Mouse (Mus musculus) urinary bladder, postnatal 14 days (tissue): Measurements from ENCODE around the gene Khsrp.
"Not testable (repeated sequence)": the region's sequence is repeated elsewhere in the genome, so short reads cannot be mapped to it uniquely, and the experiment has no call there.

Experiments
- DNase-seq: peaks from one replicate; pipeline ENCODE4 v3.0.0; 2021; ENCODE audit warnings: low spot score

Gene Khsrp

DNA sequence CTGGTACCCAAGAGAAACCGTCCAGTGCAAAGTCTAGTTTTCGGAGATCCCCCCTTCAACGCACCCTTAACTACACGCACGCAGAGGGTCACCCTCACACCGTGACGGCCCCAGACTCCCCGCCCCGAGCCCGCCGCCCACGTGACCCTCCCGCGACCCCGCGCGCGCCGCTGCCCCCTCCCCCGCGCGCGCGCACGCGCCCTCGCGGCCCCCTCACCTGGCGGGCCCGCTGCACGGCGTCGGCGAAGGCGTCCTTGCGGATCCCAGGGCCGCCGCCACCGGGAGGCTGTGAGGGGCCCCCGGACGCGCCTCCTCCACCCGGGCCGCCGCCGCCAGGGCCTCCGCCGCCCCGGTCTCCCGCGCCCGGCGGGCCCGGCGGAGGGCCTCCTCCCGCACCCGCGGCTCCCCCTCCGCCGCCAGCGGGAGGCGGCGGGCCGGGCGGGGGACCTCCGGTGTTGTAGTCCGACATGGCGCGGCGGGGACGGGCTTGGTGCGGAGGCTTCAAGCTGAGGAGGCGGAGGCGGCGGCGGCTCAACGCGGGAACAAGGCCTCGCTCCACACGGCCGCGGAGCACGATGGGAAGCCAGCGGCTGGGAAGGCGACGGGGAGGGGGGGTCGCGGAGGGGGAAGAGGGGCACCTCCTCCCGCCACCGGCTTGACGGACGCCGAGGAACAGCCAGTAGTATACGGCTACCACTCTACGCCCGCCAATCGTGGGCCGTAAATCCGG lies at the start of gene Khsrp:
Gene Khsrp (minus strand): TSS at position 592 of the 730 bp plus-strand sequence.
- peak; percentile 17 for DNase-seq

DNA sequence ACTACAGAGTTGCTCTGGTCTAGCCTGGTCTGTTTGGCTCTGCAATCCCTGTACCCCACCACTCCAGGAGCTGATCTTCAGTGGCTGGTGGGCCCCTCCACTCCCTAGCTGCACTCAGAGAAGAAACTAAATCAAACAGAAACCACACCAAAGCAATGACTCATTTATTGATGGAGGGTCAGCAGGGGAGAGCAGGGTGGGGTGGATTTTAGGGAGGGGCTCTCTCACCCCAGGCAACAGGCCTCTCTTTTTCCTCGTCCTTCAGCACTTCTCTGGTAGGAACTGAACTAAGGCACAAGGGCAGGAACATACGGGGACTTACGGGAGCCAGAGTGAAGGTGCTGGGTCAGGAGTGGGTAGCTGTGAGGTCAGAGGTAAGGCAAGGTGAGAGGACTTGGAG lies 48.6 kb upstream of the Khsrp start:
- DNase-seq, result no peak

DNA sequence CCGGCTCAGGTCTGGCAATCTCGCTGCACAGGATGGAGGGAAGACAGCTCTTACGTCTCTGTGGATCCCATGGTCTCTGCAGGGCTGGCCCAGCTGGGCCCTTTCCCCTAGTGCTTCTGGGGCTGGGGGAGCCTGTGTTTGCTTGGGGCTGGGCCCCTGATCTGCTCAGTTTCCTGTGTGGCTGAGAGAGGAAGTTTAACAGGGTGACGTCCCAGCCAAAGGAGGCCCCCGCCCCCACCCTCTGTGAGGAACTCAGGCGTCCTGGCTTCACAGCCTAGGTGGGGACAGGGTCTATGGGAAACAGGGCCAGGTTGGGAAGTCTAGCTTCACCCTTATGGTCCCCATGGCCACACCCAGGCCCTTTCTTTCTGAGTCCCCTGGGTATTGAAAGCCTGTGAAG lies 47.0 kb upstream of the Khsrp start, which contains the start of gene Dennd1c:
Gene Dennd1c (minus strand): TSS at position 179 of the 400 bp plus-strand sequence.
- DNase-seq, result no peak

DNA sequence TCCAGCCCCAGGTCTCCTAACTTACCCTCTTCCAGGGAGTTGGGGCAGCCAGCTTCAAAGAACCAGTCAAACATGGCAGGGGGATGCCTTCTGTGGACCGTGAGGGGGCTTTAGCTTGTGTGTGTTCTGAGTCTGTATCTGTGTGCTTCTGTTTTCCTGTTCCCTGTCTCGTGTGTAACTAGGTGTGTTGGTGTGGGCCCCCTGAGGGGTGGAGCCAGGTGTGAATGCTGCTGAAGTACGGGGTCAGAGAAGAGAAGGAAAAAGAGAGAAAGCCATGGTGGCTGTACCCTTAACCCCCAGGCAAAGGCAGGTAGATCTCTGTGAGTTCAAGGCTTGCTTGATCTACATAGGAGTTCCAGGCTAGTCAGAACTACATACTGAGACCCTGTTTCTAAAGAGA lies 45.6 kb upstream of the Khsrp start:
- DNase-seq, result no peak

DNA sequence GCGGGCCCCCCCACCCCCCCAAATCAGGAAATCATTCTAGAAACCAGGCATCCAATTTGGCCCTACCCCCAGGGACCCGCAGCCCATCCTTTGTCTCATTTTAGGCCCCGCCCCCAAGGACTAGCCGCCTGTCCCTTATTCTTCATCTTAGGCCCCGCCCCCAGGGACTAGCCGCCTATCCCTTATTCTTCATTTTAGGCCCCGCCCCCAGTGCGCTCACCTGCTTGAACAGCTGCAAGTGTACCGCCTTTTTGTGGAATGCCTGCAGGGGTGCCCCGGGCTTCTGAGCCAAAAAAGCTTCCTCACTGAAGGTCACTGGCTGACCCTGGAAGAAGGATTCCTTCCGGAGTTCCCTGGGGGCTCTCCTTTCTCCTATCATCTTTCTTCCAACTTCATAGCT lies 39.4 kb upstream of the Khsrp start:
- DNase-seq, result peak; percentile 42

DNA sequence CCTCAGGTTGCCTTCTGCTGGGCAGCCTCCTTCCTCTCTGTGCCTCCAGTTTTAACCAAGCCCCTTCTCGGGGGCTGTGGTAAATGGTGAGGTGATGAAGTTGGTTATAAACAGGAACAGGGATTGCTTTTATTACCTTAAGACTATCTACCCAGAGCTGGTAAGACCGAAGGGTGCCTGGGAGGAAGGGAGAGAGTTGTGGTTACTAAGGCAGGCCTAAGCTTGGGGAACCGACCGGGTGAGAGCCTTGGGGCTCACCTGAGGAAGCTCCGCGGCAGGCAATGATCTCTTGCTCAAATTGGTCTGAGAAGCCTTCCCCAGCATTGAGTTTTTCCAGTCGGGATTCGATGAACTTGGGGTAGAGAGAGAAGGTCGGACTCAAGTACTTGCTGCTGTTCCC lies 39.0 kb upstream of the Khsrp start:
- DNase-seq, result no peak

DNA sequence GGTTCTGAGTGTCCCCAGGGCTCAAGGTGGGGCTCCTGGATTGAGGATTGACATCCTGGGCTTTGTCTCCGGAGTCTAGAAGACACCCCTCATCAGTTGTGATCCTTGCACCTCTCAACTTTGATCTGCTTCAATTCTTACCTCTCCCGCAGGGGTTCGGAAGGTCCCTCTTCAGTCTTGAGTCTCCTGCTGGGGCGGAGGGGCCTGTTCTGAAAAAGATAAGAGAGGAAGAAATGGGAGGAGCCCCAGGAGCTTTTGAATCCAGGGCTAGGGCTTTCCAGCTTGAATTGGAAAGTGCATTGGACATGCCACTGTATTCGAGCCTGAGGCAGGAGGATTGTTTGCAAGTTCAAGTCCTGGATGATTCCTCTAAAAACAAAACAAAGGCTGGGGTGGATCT lies 35.6 kb upstream of the Khsrp start:
- DNase-seq, result no peak

DNA sequence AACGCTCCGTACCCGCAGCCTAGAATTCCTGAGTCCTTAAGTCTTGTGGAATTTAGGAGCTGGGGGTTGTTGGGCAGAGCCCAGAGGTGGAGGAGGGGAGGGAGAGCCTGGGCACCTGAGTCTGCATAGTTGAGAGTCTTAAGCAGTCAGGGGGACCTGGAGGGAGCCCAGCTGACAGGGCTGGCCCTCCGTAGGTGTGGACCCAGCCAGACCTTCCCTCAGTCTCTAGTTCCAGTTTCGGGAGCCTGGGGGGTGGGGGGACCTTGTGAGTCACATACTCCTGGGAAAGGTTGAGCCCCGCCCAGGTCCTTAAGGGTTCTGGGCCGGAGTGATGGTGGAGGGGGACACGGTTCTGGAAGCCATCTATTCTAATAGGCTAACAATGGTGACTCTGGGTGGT lies 31.7 kb upstream of the Khsrp start:
- no peak for DNase-seq

DNA sequence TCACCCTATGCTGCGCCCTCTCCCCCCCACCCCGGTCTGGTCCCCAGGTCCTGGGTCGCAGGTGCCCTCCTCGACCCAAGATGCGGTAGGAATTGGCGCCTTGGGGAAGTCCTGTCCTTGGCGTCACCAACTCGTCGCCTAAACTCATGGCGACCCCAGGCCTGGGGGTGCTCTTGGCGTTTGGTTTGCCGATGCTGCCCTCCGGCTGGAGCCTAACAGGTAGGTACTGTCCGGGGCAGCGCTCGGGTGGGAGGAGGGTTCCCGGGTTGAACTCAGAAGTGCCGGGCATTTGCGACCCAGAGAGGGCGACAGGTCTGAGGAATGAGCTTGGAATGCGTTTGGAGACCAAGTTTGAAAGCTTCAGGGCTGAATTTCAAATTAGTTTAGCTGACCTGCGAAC lies 31.2 kb upstream of the Khsrp start:
- no peak for DNase-seq

DNA sequence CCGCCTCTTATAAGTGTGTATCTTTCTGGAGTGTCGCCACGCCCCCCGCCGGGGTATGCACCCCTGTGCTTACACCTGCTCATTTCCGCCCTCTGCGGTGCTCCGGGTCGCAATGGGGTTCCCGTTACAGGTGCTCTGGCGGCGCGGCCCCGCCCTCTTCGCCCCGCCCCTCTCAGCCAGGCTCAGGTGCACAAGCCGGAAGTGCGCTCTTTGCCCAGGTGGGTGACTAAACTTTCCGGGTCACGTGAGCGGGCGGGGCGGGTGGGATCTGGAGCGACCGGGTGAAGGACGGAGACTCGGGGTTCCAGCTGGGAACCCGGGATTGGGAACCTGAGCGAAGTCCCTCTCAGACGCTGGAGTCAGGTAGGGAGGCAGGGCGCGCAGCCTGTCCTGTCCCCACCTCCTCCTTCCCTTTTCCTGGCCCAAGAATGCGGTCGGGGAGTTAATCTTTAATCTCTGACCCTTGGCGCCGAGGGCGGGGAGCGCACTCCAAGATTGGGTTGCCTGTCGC lies 30.7 kb upstream of the Khsrp start:
- DNase-seq, result peak; percentile 75

DNA sequence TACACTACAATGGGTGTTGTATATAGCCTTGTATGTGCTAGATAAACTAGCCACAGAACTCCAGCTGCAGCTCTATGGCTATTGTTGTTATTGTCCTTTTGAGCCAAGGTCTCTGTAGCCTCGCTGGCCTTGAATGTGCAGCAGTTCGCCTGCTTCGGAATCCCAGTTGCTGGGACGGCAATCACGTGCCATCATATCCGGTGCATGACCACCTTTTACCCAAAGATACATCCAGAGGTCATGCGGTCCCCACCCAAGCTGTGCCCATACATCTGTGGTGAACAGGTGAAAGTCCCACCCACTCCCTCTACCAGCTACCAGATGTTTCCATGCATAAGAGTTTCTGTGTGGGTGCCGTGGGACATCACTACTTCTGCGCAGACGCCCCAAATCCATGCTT lies 29.7 kb upstream of the Khsrp start:
- DNase-seq, result no peak

DNA sequence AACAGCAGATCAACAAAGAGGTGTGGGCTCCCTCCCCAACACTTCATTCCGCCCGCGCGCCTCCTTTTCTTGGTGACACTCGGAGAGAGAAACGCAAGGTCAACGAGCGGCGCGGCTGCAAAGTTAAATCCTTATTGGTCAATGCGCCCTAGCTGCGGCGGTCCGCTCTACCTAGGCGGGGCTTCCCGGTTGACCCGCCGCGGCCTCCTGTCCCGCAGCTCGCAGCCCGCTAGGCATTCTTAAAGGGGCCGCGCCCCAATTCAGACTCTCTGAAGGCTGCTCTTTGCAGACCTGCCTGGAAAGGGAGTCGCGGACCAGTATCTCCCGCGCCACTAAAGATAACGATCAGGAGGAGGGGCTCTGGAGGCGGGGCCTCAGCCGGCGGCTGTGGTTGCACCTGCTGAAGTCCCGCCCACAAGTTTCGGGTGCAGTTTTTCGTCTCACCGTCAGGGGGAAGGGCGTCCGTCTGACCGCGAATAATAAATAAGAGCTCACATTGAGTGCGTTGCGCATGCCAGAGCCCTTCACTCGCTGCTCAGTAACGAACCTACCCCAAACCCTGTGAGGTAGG lies 29.0 kb upstream of the Khsrp start:
- DNase-seq, result peak; percentile 95

DNA sequence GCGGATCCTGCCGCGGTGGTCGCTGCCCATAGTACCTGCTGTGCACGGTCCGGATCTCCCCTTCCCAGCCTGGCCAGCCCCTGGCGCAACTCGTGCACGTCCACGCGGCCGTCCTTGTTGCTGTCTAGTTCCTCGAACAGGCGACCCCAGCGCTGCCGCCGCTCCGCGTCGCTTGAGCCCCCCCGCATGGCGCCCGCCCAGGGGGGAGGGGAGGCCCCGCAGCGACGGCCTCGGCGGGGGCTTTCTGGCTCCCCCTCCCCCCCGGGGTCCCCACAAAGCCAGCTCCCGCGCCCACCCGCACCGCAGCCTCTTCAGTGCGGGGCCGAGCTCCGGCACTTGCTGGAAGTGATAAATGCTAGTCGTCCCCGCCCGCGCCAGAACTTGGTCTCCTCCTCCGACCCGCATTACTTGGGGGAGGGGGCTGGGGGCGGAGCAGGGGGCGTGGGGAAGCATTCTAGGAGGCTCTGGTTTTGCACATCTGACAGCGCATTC lies 28.2 kb upstream of the Khsrp start, which contains the start of gene Slc25a23:
Gene Slc25a23 (minus strand): TSS at position 378 of the 492 bp plus-strand sequence.
- peak; percentile 64 for DNase-seq

DNA sequence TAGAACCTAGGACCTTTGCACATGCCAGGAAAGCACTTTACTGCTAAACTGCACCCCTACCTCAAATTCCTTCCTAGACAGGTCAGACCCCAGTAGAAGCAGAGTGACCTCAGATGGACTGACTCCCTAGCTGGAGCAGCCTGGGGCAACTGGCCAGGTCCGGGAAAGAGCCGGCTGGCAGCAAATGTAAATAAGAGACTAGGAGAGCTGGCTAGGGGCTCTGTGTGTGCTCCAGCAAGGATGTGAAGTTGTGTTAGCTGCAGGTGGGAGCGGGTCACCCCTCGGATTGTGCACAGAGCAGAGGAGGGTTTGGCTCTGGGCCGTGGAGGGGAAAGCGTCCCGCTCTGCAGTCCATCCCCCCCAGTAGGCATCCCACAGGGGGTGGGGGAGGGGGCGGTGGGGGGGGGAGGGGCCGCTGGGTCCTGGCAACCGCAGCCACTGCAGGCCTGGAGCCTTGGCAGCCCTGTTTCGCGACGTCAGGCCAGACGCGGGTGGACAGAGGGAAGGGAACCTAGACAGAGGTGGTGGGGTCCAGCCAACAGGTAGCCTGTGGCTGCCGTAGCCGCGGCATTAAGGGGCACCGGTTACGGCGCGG lies 27.7 kb upstream of the Khsrp start, which contains the start of gene Crb3:
Gene Crb3 (plus strand): TSS at position 215 of the 595 bp plus-strand sequence.
- peak; percentile 20 for DNase-seq

DNA sequence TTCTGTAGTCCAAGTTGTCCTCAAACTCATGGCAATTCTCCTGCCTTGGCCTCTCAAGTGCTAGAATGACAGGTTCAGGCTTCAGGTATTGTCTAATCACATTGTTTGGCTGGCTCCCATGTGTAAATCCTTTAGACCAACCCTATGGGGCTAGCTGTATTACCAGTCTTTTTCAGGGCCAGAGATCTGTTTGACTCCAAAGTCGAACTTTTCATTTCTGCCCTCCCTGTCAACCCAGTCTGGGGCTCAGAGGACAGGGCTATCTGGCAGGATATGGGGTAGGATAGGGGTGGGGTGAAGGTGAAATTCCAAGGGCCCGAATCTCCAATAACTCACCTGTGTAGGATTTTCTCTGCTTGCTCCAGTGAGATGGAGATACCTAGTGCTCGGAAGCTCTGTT lies 24.9 kb upstream of the Khsrp start:
- no peak for DNase-seq

DNA sequence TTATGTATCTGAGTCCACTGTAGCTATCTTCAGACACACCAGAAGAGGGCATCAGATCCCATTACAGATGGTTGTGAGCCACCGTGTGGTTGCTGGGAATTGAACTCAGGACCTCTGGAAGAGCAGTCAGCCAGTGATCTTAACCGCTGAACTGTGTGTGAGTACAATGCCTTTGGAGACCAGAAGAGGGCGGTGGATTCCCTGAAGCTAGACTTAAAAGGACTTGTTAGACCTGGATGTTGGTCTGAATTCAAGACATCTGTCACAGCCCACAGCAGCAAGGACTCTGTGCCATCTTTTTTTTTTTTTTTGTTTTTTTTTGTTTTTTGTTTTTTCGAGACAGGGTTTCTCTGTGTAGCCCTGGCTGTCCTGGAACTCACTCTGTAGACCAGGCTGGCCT lies 20.4 kb upstream of the Khsrp start:
- DNase-seq, result not testable (repeated sequence)

DNA sequence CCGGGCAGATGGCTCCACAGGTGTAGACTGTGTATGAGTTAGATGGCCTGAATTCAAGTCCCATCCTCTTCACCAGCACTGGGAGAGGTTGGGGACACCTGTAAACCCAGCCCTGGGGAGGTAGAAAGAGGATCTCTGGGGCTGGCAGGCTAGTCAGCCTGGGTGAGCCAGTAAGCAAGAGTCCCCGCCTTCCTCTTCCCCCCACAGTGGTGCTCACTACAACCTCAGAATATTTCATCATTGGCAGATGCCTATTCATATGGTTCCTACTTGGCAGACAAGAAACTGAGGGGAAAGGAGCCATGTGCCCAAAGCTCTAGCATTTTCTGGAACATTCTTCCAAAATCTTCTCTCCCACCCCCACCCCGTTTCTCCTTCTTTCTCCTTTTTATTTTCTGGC lies 17.5 kb upstream of the Khsrp start:
- no peak for DNase-seq

DNA sequence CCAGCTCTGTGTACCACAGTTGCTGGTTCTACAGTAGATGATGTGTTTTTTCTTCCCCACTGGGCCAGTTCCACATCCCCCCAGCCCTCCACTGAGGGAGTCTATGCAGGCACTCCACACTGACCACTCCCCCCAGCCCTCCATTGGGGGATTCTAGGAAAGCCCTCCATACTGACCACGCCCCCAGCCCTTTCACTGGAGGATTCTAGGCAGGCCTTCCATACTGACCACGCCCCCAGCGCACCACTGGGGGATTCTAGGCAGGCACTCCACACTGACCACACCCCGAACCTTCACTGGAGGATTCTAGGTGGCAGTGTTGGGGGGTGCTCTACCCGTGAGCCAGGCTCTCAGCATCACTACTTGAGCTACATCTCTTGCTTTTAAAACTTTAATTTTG lies 16.1 kb upstream of the Khsrp start:
- no peak for DNase-seq

DNA sequence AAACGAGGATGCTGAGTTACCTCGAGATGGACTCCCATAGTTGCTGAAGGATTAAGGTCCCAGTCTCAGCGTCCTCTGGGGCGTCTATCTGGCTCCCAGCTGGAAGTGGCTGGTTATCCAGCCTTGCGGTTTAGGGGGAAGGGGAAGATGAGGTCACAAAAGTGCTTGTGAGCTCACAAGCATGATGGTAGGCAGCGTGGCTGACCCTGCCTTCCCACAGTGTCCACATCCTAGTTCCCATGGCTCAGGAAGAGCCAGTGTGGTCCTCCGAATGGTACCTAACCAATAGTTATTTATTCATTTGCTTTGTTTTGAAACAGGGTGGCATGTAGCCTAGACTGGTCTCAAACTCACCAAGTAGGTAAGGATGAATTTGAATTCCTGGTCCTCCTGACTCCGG lies 10.2 kb upstream of the Khsrp start, which contains the start of gene Slc25a41:
Gene Slc25a41 (minus strand): TSS at position 101 of the 400 bp plus-strand sequence.
- no peak for DNase-seq

DNA sequence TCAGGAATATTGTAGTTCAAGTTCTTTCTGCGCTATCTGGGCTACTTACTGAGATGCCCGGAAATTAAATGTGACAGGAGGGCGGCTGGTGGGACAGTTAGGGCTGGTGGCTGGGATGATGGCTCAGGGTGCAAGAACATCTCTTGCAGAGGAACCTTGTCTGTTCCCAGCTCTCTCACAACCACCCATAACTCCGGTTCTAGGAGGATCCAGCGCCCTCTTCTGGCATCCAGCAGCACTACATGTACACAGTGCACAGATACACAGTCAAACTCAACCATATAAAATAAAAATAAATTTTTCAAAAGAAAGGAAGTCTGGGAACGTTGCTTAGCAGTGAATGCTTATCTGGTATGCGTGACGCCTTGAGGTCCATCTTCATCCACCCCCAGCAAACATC lies 7.7 kb upstream of the Khsrp start:
- DNase-seq, result no peak

DNA sequence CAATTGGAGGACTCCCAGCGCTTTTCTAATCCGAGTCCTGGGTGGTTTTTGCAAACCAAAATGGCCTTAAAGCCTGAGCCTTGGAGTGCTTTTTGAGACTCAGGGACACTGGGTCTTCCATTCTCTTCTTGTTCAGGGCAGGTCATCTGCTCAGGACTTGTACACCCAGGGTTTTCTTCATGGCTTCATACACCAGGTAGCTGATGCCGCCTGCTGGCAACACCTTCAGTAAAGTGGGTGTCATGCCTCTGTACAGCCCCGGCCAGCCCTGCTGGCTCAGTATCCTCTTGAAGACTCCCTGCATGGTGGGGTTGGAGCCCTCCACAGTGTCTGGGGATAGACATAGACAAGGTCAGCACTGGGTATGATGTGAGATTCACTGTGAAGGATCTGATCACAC lies 1.5 kb upstream of the Khsrp start:
- DNase-seq, result no peak

DNA sequence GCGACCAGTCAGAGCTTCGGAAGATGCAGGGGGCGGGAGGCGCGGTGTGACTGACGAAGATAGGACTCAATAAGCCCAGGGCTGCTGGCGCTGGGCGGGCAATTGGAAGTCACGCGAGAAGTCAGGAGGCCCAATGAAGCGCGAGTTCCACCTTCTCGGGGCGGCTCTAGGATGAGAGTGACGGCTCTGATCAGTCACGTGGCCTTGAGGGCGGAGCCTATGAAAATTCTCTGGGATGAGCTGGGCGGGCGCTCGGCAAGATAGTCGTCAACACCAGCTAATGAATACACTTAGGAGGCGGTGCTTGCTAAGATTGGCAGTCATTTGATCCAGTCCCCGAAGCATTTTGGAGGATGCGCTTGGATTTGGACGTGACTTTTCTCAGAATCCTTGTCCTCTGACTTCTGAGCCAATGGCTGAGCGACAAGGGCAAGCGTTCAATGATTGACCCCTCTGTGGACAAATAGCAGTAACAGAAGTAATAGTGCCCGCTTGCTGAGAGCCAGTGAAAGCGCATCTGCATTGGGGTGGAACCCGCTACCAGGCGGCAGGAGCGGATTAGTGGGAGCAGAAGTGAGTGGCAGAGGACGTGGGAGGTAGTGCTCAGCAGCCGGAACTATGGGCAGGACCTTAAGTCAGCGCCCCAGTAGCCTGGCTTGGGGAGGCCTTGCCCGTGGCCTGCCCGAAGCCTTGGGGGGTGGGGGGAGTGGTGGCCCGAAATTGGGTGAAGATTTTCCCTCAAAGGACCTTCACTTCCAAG lies 519 bp upstream of the Khsrp start:
- peak; percentile 99 for DNase-seq
